Mouse (Mus musculus) limb, embryonic 10.5 days (tissue): ENCODE measurements around the gene Atp1a2. TPM values are rescaled to one million over a fixed set of nuclear protein-coding genes. Genes with fewer than 3 reads are reported as not detected.

Experiments used
- DNase-seq: peaks from one replicate; pipeline ENCODE4 v3.0.0-alpha.2; 2017; ENCODE audit warnings: low spot score
- H3K27ac ChIP-seq: fragments of 300-500 bp; sonication (generic); 2 replicates; pipeline ENCODE4 v1.5.1; 2016; ENCODE audit warnings: mild to moderate bottlenecking
- H3K27me3 ChIP-seq: fragments of 300-500 bp; sonication (generic); 2 replicates; pipeline ENCODE4 v1.6.1; 2016; ENCODE audit warnings: low read depth, mild to moderate bottlenecking; ENCODE audit not compliant: poor library complexity, severe bottlenecking
- H3K36me3 ChIP-seq: fragments of 300-500 bp; sonication (generic); 2 replicates; pipeline ENCODE4 v1.6.1; 2016; ENCODE audit warnings: mild to moderate bottlenecking, moderate library complexity
- H3K4me1 ChIP-seq: fragments of 300-500 bp; sonication (generic); 2 replicates; pipeline ENCODE4 v1.6.1; 2016
- H3K4me3 ChIP-seq: fragments of 300-500 bp; sonication (generic); 2 replicates; pipeline ENCODE4 v1.5.1; 2016; ENCODE audit warnings: mild to moderate bottlenecking, moderate library complexity
- H3K9me3 ChIP-seq: fragments of 300-500 bp; sonication (generic); replicated peaks from 2 replicates; pipeline ENCODE4 v1.6.1; 2016; ENCODE audit warnings: mild to moderate bottlenecking
- WGBS: fragments of 180-500 bp; shearing (Covaris S2); methylation state at CpG from one replicate; pipeline ENCODE4 v1.1.7; 2016; 5-methylcytosine and 5-hydroxymethylcytosine counted together
- polyA plus RNA-seq: library from polyadenylated mRNA; unstranded; fragments of >200 nt; fragmentation: Nextera tagmentation; extraction: Ambion mirVana; gene quantifications from 2 replicates; pipeline ENCODE4 v1.2.1, GENCODE M21; 2016

The Atp1a2 gene
- polyA plus RNA-seq, 1 experiment from 2014 or later, result 3.2 TPM

DNA sequence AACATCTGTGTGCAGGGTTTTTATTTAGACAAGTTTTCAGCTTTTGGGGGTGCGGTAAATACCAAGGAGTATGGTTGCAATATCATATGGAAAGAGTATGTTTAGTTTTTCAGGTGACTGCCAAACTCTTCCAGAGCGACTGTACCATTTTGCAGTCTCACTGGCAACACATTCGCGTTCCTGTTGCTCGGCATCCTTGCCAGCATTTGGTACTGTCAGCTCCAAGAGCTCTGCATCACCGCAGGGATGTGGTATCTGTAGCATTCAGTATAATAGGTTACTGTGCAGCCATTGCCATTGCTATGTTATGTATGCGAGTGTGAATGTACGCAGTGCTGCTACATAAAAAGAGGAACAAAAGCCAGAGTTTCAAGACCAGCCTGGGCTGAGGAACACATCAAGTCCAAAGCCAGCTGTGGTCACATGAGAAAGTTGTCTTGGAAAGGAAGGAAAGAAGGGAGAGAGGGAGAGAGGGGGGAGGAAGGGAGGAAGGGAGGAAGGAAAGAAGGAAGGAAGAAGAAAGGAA, 33.6 kb upstream of the Atp1a2 start:
- DNase-seq, result peak; percentile 26
- WGBS, result 81% methylated on average over 8 of the region's 8 CpGs
- H3K27ac ChIP-seq, result no peak overlapping the region
- peaks cover 88% of the 10 kb centered on the region for H3K27me3 ChIP-seq
- no peaks in the 10 kb centered on the region for H3K36me3 ChIP-seq
- peaks cover under 1% of the 10 kb centered on the region for H3K4me1 ChIP-seq
- no peak overlapping the region for H3K4me3 ChIP-seq
- H3K9me3 ChIP-seq, result no peaks in the 10 kb centered on the region

DNA sequence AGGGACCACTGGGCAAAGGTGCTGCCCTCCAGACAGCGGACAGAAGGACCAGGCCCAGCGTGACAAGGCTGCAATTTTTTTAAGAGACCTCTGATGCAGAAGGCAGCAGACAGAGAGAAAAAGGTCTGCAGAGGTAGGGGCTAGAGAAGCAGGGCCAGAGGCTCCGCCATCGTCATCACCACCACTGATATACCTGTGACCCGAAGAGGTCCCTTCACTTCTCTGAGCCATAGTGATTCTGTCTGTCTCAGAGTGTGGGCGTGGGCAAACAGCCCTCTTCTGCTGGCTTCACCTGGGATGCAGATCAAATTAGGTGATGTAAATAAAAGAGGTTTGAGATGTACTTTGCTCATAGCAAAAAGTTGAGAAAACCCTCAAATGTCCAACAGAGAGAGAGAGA, 31.8 kb upstream of the Atp1a2 start:
- H3K27ac ChIP-seq, result no peak overlapping the region
- H3K36me3 ChIP-seq, result no peaks in the 10 kb centered on the region
- no peak for DNase-seq
- peaks cover 9% of the 10 kb centered on the region for H3K4me1 ChIP-seq
- H3K27me3 ChIP-seq, result peaks cover 92% of the 10 kb centered on the region
- no peak overlapping the region for H3K4me3 ChIP-seq
- H3K9me3 ChIP-seq, result no peaks in the 10 kb centered on the region
- WGBS, result 76% methylated on average over 6 of the region's 6 CpGs

DNA sequence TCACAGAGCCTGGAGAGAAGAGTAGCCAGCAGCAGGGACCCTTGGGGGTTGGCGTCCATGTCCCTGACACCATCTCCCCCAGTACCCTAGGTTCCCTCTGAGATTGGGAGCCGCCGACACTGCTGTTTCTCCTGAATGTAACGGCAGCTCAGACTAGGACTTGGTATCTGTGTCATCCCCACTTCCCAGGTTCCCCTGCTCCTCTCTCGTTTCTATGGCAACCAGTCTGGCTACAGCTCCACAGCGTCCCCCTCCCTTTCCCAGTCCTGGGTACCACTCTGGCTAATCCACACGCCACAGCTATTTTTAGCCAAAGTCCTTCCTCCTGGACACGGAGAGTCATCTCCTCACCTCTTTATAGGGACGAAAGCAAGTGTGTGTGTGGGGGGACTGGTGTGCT, 31.3 kb upstream of the Atp1a2 start, which contains the start of gene Kcnj9:
Gene Kcnj9, minus strand, starts transcription at position 188 of the 400 bp plus-strand sequence.
- H3K4me1 ChIP-seq, result peaks cover 9% of the 10 kb centered on the region
- peaks cover 92% of the 10 kb centered on the region for H3K27me3 ChIP-seq
- H3K27ac ChIP-seq, result no peak within 1 kb of the TSS
- no peaks in the 10 kb centered on the region for H3K9me3 ChIP-seq
- H3K36me3 ChIP-seq, result no peaks in the 10 kb centered on the region
- peak; percentile 29 for DNase-seq
- WGBS, result 43% methylated on average over 9 of the region's 9 CpGs
- no peak within 1 kb of the TSS for H3K4me3 ChIP-seq

DNA sequence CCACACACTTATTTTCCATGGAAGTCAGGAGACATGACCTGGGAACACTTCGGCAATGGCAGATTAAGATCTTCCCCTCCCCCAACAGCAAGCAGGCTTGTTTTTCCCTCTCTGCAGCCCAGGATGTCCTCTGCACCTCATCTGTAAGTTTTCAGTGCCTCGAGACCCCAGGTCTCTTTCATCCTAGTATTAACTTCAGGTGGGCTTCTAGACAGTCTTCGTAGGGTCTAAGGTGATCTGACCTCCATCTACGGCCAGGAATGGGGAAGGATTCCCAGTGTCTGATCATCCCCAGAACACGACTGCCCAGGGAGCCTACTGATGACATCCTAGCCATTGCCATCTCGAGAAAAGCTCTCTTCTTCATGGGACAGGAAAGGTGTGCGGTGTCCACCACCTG, 30.6 kb upstream of the Atp1a2 start:
- Histone ChIP-seq H3K4me1 (peaks cover 9% of the 10 kb centered on the region), H3K36me3 (no peaks in the 10 kb centered on the region), H3K27me3 (peaks cover 90% of the 10 kb centered on the region), H3K27ac (no peak overlapping the region), H3K4me3 (no peak overlapping the region), H3K9me3 (no peaks in the 10 kb centered on the region)
- no peak for DNase-seq
- WGBS, result 80% methylated on average over 7 of the region's 7 CpGs

DNA sequence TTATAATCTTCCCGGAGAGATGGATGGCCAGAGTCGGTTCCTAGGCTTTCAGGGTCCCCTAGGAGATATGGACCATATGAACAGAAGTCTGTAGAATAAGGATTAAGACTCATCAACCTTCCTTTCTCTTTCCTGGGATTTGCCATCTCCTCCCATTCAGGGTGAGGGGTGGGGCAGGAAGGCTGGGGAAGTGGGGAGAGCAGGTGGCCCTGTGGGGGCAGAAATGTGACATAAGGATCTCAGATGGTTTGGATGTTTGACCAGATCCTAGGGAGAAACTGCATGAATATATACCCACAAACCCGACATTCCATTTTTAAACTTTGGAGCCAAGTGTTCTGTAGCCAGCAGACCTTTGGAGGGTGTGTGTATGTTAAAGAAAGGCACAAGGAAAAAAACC, 30.2 kb upstream of the Atp1a2 start:
- DNase-seq, result no peak
- 88% methylated on average over 3 of the region's 3 CpGs for WGBS
- H3K4me3 ChIP-seq, result no peak overlapping the region
- H3K27ac ChIP-seq, result no peak overlapping the region
- no peaks in the 10 kb centered on the region for H3K36me3 ChIP-seq
- H3K27me3 ChIP-seq, result peaks cover 90% of the 10 kb centered on the region
- peaks cover 9% of the 10 kb centered on the region for H3K4me1 ChIP-seq
- no peaks in the 10 kb centered on the region for H3K9me3 ChIP-seq

DNA sequence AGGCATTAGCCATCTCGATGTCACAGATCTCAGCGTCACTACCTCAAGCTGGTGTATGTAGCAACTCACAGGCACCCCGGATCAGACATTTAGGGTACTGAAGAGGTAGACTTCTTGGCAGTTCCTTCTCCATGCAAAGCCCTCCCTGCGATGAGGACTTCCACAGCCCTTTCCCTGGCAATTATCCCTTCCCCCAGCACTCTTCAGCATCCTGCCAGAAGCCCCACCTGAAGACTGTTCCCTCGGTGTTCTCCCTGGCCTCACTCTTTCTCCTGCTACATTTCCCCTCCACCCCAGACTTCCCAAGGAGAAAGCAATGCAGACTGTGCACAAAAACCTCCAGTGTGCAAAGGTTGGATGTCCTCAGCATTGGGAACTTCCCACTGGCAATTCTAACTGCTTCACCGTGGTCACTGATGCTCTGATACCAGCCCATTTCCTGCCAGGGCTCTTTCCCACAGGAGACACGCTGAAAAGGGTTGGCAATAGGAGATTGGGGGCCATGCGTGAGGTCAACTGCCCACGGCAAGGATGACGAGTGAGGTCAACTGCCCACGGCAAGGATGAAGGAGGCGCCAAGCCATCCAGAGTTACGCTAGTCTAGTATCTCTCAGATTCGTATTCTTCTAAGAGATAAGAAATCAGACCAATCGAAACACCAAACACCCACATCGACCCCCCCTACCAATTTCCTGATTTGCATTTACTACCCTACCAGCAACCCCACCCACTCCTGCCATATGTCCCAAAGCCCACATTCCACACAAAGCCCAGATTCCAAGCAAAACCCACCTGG, 29.5 kb upstream of the Atp1a2 start:
- Histone ChIP-seq H3K36me3 (no peaks in the 10 kb centered on the region), H3K4me1 (peaks cover 9% of the 10 kb centered on the region), H3K4me3 (no peak overlapping the region), H3K9me3 (no peaks in the 10 kb centered on the region), H3K27ac (no peak overlapping the region), H3K27me3 (peaks cover 93% of the 10 kb centered on the region)
- WGBS, result 86% methylated on average over 16 of the region's 16 CpGs
- peak; percentile 26 for DNase-seq

DNA sequence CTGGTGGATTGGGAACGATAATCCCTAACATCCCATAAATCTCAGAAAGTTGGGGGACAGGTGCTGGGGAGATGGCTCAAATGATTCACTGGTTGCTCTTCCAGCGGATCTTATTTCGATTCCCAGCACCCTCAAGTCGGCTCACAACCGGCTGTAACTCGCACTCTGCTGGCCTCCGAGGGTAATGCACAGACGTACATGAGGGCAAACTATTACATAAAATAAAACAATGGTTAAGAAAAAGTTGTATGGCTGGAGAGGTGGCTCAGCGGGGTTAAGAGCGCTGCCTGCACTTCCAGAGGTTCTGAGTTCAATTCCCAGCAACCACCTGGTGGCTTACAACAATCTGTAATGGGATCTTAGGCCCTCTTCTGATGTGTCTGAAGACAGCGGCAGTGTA, 28.8 kb upstream of the Atp1a2 start:
- 51% methylated on average over 11 of the region's 11 CpGs for WGBS
- Histone ChIP-seq H3K4me1 (peaks cover 9% of the 10 kb centered on the region), H3K4me3 (peak overlapping the region; percentile 50), H3K9me3 (no peaks in the 10 kb centered on the region), H3K36me3 (no peaks in the 10 kb centered on the region), H3K27ac (no peak overlapping the region), H3K27me3 (peaks cover 98% of the 10 kb centered on the region)
- DNase-seq, result no peak

DNA sequence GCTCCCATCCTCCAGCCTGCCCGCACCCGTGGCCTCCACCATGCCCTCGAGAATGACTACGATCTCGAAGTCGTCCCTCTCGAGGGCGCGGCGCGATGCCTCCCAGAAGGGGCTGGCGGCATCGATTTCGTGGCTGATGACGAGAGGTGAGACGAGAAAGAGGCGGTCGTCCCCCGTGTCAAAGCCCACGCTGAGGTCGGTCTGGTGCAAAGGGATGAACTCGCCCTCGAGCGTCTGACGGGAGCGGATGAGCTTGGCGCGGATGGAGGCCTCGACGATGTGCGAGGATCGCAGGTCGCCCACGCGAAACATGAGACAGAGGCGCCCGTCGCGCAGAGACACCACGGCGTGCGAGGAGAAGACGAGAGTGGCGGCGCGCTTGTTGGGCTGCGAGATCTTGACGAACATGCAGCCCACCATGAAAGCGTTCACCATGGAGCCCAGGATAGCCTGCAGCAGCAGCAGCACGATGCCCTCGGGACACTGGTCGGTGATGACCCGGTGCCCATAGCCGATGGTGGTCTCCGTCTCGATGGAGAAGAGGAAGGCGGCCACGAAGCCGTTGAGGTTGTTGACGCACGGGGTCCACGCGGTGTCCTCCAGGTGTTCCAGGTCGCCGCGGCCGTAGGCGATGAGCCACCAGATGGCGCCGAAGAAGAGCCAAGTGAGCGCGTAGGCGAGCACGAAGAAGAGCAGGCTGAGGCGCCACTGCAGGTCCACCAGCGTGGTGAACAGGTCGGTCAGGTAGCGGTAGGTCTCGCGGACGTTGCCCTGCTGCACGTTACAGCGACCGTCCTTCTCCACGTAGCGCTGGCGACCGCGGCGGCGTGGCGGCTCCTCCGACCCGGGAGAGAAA, 28.0 kb upstream of the Atp1a2 start:
- H3K4me3 ChIP-seq, result peak overlapping the region; percentile 50
- peak; percentile 79 for DNase-seq
- WGBS, result 19% methylated on average over 94 of the region's 94 CpGs
- H3K27me3 ChIP-seq, result peaks cover 92% of the 10 kb centered on the region
- peaks cover 10% of the 10 kb centered on the region for H3K4me1 ChIP-seq
- H3K9me3 ChIP-seq, result no peaks in the 10 kb centered on the region
- H3K27ac ChIP-seq, result no peak overlapping the region
- H3K36me3 ChIP-seq, result no peaks in the 10 kb centered on the region; the same call in 1 of the 2 replicates

DNA sequence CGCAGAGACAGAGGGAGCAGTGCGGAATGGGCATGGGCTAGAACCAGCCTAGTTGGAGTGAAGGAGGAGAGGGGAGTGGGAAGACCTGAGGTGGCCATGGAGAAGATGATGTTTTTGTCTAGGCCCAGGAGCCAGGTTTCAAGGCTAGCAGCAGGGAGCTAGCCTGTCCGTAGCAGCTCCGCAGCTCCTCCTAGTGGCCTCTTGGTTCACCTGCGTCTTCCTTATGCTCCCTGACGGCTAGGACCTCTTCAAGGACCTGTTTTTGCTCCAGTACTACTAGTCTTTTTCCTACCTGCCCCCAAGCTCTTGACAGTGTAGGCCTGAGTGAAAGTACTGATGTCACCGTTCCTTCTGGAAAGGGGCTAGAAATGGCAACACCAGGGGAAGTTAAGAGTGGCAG, 26.9 kb upstream of the Atp1a2 start:
- Histone ChIP-seq H3K4me3 (no peak overlapping the region), H3K27ac (no peak overlapping the region), H3K27me3 (peaks cover 80% of the 10 kb centered on the region), H3K36me3 (peaks cover 3% of the 10 kb centered on the region; the same call in 1 of the 2 replicates), H3K9me3 (no peaks in the 10 kb centered on the region), H3K4me1 (peaks cover 18% of the 10 kb centered on the region)
- DNase-seq, result peak; percentile 81
- WGBS, result 9% methylated on average over 7 of the region's 7 CpGs

DNA sequence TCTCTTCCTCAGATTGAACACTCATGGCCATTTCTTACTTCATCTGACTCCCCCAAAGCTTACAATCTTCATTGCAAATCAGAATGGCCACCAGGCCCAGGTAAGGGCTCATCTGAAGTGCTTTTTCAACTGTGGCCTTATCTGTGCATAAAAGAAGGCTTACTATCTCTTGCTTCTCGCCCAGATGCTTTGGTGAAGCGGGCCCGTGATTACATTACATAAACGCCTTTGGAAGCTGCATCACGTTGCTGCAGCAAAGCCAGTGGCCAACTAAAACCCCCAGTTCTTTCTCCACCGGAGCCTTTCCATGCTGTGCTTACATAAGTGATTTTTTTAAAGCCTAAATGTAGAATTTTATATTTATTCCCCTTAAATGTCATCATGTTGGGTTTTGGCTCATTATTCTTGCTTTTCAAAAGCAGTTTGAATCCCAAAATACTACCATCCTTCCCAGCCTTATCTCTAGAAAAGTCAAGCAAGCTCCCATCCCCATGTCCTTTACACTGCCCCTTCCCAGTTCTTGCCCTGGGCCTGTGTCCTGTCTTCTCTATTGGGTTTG, 26.0 kb upstream of the Atp1a2 start:
- 62% methylated on average over 6 of the region's 6 CpGs for whole genome bisulfite sequencing
- Histone ChIP-seq H3K9me3 (no peaks in the 10 kb centered on the region), H3K4me1 (peaks cover 23% of the 10 kb centered on the region), H3K36me3 (peaks cover 8% of the 10 kb centered on the region; the same call in 1 of the 2 replicates), H3K27ac (no peak overlapping the region), H3K4me3 (no peak overlapping the region), H3K27me3 (peaks cover 72% of the 10 kb centered on the region)
- no peak for DNase-seq

DNA sequence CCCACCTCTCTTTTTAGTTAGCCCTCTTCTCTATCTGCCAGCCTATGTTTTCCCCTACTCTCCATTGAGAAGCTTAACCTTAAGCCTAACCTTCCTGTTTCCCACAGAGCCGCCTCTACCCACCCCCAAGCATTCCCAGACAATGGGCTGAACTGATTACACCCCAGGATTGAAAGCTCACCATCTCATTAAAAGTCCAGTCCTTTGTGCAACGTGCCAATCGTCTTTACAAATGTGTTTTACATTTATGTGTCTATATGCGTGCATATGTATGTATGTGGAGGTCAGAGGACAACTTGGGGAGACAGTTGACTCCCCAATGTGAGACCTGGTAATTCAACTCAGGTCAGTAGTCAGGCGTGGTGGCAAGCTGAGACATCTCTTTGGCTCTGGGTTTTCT, 25.4 kb upstream of the Atp1a2 start:
- peaks cover 26% of the 10 kb centered on the region for H3K4me1 ChIP-seq
- no peak for DNase-seq
- peaks cover 71% of the 10 kb centered on the region for H3K27me3 ChIP-seq
- no peaks in the 10 kb centered on the region for H3K9me3 ChIP-seq
- H3K4me3 ChIP-seq, result no peak overlapping the region
- H3K27ac ChIP-seq, result no peak overlapping the region
- peaks cover 13% of the 10 kb centered on the region for H3K36me3 ChIP-seq
- 42% methylated on average over 5 of the region's 5 CpGs for WGBS

DNA sequence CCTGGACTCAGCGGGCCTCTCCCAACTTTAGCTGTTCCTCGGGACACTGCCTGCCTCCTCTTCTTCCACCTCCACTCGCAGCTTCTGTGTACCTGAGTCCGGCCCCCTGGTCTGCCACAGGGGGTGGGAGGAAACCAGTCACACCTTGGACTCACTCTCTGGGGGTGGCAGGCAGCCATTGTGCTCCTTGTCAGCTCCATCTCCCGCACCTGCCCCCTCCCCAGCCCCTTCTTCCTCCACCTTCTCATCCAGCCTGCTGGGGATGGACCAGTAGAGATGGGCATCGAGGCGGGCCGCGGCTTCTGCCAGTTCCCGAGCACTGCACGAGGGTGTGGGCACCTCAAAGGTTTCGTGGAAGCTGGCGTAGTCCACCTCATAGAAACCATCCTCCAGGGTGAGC, 24.9 kb upstream of the Atp1a2 start:
- H3K27ac ChIP-seq, result no peak overlapping the region
- peaks cover 65% of the 10 kb centered on the region for H3K27me3 ChIP-seq
- H3K4me1 ChIP-seq, result peaks cover 32% of the 10 kb centered on the region
- 49% methylated on average over 13 of the region's 13 CpGs for WGBS
- H3K9me3 ChIP-seq, result no peaks in the 10 kb centered on the region
- peaks cover 19% of the 10 kb centered on the region for H3K36me3 ChIP-seq
- DNase-seq, result no peak
- H3K4me3 ChIP-seq, result no peak overlapping the region
